Mouse (Mus musculus) heart, postnatal 25 days (tissue): Measurements from ENCODE around the gene Akr7a5. TPM values are rescaled to one million over a fixed set of nuclear protein-coding genes. Genes with fewer than 3 reads are reported as not detected.

Experiments
- DNase-seq: peaks from one replicate; pipeline ENCODE4 v3.0.0; 2022; ENCODE audit warnings: low spot score
- intact Hi-C: fragments of 180-260 bp; cut with DNase I; formaldehyde crosslinking; loops from one replicate; pipeline ENCODE4 v1.15.1; 2025
- total RNA-seq, 2 experiments: library from RNA; stranded (reverse); gene quantifications; 2 replicates each; pipeline ENCODE4 v1.2.3; 2021

The Akr7a5 gene
- 10 to 100 TPM; 42.6 to 46.8 TPM for total RNA-seq

DNA sequence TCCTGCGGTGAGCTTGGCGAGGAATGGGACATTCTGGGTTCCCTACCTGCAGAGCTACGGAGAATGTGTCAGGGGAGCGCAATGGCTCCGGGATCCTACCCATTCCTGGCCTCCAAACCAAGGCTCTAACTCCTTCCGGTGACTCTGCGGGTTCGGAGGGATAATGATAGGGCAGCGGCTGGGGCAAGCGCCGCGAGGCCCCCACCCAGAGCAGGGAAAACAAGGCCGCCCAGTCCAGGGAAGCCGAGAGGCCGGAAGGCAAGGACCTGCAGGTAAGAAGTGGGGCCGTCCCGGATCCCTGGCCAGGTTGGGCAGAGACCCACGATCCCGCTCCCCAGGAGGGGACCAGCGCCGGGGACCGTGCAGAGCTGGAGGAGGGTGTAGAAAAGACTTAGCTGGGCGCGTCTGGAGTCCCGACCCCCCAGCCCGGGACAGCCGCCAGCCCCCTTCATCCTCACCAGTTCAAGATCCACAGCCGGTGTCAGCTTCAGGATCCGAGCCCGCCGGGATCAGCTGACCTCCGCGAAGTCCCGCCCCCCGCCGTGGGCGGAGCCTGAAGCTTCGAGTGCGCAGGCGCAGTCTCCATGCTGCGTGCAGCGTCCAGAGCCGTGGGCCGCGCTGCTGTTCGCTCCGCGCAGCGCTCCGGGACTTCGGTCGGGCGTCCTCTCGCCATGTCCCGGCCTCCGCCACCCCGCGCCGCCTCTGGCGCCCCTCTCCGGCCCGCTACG, at the start of gene Akr7a5, which contains the start of gene Pqlc2:
Gene Akr7a5 (plus strand): TSS at position 574 of the 728 bp plus-strand sequence.
Gene Pqlc2 (minus strand): TSS at position 538 of the 728 bp plus-strand sequence.
- intact Hi-C loops: loop anchor here (5.0 kb wide), 1 partner anchor 42 kb away; the partner anchor contains the start of genes Emc1, Mrto4 and Ubr4

GRCm38 (mm10) chr4:139262981-139263380, 47.6 kb upstream of the Akr7a5 start:
- intact Hi-C loops: no loop called here
- DNase-seq: no peak

More for the DNA sequence above, at the start of gene Akr7a5, which contains the start of gene Pqlc2:
- DNase-seq: peak; percentile 94

- intact Hi-C loops: no loop called here
- DNase-seq: no peak
Observed at GRCm38 (mm10) chr4:139265783-139266499, 44.6 kb upstream of the Akr7a5 start.

DNA sequence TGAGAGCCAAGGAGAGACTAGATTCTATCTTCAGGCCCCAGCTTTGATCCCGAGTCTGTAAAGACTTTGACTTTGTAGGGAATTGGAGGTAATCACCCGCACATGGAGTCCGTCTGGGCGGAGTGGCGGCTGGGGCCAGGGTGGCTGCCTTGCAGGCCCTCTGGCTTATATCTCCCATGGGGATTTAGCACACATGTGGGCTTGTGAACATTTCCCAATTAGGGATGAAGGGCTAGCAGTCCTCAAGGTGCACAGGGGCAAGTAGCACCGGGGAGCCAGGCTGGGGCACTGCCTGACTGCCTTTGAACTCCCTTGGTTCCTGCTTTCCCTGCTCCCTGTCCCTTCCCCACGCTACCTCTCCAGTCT, 44.1 kb upstream of the Akr7a5 start:
- no peak for DNase-seq
- intact Hi-C loops: no loop called here

- DNase-seq: no peak
- intact Hi-C loops: no loop called here
Observed at GRCm38 (mm10) chr4:139267335-139267734, 43.2 kb upstream of the Akr7a5 start.

DNA sequence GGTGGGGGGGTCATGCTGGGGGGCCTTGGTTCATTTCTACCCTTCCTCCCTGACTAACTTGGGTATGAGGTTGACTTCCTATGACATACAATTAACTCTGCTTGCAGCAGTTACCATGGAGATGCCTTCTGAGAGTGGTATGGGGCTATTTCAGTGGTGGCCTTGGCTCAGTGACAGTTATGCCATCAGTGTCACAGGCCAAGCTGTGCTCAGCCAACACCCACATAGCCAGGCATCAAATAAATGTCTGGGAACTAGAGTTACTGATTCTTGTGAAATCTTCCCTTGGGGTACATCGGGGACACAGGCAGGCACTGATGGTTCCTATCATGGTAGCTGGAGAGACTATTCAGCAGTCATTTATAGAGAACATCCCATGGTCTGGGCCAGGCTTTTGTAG, 42.3 kb upstream of the Akr7a5 start:
- no peak for DNase-seq
- intact Hi-C loops: no loop called here

DNA sequence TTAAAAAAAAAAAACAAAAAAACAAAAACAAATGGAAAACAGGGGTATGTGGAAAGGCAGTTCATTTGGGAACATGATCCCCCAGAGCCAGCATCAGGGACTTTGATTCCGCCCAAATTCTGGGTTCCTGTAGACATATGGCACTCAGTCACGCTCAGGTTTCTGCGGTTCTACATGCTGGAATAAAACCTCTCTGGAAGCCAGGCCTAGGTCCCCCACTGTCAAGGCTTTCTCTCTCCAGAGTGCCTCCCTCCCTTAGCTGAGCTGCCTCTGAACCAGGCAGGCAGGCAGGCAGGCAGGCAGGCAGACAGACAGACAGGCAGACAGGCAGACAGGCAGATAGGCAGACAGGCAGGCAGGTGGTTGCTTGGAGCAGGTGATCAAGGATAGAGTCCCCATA, 40.4 kb upstream of the Akr7a5 start:
- DNase-seq: no peak
- intact Hi-C loops: no loop called here

GRCm38 (mm10) chr4:139271562-139271961, 39.0 kb upstream of the Akr7a5 start:
- no peak for DNase-seq
- intact Hi-C loops: no loop called here

DNA sequence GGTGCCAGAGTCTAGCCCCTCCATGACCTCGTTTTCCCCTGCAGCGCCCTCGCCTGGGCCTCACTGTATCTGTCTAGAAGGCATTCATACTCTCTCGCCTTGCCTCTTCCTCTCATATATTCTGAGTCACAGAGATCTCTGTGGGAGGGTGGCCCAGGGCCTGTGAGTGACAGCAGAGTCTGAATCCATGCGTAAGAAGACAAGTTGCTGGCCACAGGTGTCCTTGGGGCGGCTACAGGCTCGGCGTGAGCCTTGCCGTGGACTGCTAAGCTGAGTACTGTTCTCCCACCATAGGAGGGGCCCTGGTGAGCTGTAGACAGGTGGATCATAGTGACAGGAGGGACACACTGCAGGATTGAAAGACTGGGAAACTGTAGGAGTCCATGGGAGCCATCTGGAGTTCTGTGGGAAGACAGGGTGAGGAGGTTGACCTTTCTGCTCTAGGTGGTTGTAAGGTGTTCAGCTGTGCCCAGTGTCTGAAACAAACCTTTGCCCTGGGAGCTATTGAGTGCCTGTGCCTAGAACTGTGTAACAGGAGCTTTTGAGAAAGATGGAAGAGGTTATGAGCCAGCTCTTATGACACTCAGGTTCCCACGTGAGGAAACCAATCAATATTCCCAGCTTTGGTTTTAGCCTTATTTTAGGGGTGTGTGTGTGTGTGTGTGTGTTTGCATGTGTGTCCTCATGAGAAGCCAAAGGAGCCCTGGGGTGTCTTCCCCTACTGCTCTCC, 37.4 kb upstream of the Akr7a5 start:
- no peak for DNase-seq
- intact Hi-C loops: no loop called here

DNA sequence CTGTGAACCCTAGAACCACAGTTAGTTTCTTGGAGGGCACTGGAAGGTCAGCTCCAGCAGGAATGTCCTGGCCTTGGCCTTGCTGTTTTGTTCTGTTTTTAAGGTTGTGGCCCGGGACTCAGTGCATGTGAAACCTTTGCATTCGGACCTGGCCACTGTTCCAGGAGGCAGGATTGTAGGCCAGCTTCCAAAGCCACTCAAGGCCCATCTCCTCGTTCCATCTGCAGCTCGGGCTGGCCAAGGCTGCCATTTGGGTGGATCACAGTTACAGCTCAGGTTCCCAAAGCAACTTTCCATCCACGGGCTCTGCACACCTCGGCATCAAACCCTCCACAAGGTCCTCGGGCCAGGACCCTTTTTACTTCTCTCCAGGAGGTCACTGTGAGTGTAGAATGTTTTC, 36.0 kb upstream of the Akr7a5 start:
- DNase-seq: no peak
- intact Hi-C loops: no loop called here

GRCm38 (mm10) chr4:139276411-139276810, 34.1 kb upstream of the Akr7a5 start:
- intact Hi-C loops: no loop called here
- DNase-seq: no peak

DNA sequence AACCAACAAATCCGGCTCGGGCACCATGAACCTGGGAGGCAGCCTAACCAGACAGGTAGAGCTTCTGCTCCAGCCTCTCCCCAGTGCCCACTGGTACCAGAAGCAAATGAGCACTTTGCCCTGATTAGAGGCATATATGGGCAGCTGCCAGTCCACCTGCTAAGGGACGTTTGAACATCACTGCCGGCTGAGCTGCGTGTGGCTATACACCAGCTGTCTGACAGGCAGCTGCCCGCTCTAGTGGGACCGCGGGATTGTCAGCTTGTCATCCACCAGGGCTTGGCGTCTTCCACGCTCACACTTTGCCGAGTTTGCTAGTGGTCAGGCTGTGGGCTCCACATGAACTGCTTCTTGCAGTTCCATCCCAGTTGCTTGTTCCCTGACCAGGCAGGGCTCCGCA, 30.0 kb upstream of the Akr7a5 start:
- no peak for DNase-seq
- intact Hi-C loops: no loop called here

- intact Hi-C loops: no loop called here
Observed at GRCm38 (mm10) chr4:139281791-139282345, 28.7 kb upstream of the Akr7a5 start.

GRCm38 (mm10) chr4:139282955-139283417, 27.6 kb upstream of the Akr7a5 start:
- intact Hi-C loops: no loop called here

More at GRCm38 (mm10) chr4:139281791-139282345, 28.7 kb upstream of the Akr7a5 start:
- DNase-seq: no peak

DNA sequence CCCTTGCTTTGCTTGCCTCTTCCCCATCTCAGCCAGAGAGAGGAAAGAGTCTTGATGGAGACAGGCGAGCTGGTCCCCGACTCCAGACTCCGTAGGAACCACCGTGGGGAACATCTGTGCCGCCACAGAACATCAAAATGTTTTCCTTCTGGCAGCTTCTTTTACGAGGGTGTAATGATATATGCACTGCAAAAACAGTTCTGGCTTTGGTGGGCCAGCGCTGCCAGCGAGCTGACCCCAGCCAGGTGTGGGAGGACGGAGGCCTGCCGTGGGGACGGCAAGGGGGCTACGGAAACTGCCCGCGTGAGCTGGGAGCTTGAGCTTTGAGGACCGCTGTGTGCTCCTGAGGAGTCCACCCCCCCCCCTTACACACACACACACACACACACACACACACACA, 25.7 kb upstream of the Akr7a5 start:
- intact Hi-C loops: no loop called here
- no peak for DNase-seq

More at GRCm38 (mm10) chr4:139282955-139283417, 27.6 kb upstream of the Akr7a5 start:
- DNase-seq: no peak

DNA sequence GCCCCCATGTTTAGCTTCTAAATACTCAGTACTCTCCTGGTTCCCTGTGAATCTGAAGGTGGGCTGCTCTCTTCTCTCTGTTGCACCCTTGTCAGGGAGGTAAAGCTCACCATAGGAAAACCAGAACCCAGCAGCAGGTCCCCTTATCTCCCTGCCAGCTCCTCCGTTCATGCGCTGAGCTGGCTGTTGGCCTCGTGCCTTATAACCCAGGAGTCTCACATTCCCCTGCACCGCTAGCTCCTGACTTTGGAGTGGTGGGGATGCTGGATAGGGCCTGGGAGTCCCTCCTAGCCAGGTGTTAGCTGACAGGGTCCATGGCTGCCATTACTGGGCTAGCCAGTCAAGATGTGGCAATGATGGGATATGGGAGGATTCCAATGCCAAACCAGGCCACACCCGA, 24.3 kb upstream of the Akr7a5 start:
- no peak for DNase-seq
- intact Hi-C loops: no loop called here

- DNase-seq: peak; percentile 76
- intact Hi-C loops: loop anchor here (1.0 kb wide), 1 partner anchor 201 kb away; no protein-coding TSS in a partner anchor
Observed at GRCm38 (mm10) chr4:139287122-139287863, 23.3 kb upstream of the Akr7a5 start.

- intact Hi-C loops: no loop called here
- DNase-seq: no peak
Observed at GRCm38 (mm10) chr4:139289017-139289416, 21.5 kb upstream of the Akr7a5 start.

DNA sequence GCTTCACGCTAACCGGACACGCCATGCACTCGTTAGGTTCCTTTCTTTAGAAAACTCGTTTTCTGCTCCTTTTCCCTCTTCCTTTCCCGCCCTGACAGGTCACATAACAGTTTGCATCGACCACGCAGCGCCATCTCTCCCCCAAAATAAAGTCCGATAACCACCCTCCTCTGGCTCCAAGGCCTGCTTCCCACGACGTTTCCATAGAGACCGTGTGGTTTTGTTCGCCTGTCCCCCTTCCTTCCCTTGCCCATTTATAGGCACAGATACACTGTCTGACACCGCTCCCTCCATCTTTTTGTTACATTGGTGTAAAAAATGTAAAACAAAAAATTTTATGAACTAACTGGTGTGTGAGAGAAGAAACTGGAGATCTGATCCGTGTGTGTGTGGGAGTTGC, 19.4 kb upstream of the Akr7a5 start:
- DNase-seq: no peak
- intact Hi-C loops: no loop called here
